Mouse (Mus musculus): ENCODE measurements around the gene Nup98. TPM values are rescaled to one million over a fixed set of nuclear protein-coding genes. Genes with fewer than 3 reads are reported as not detected.

Gene Nup98
- total RNA-seq, 2 experiments from 2014 or later, result 45.3 to 78.4 TPM

GRCm38 (mm10) chr7:102082816-102083215, 127.2 kb downstream of the Nup98 start, which contains the start of gene Trpc2:
Trpc2 (plus strand) TSS chr7:102083116.
- ATAC-seq (replicated peaks; ENCODE audit: poor library complexity, severe bottlenecking), result no peak

GRCm38 (mm10) chr7:102081784-102082183, 128.2 kb downstream of the Nup98 start:
- no peak for ATAC-seq (replicated peaks; ENCODE audit: poor library complexity, severe bottlenecking)

- no peak for ATAC-seq (replicated peaks; ENCODE audit: poor library complexity, severe bottlenecking)
Measured at GRCm38 (mm10) chr7:102080311-102080710, 129.7 kb downstream of the Nup98 start.

DNA sequence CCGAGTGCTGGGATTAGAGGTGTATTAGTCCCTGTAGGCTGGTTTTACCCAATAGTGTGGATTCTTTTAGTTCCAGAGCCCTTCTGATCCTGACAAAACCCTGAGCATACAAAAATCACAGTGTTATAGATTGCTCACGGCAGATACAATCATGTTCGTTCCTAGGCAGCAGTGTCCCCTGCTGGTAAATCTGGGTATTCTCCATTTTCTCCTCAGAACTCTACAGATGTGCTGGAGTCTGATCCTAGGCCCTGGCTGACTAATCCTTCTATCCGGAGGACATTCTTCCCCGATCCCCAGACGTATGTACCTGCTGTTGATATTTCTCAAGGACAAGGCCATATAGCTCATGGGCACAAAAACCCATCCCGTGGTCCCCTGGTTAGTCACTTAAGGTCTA, 131.5 kb downstream of the Nup98 start:
- ATAC-seq (replicated peaks; ENCODE audit: poor library complexity, severe bottlenecking), result peak; percentile 33; the same call in 1 of the 2 replicates

- peak; percentile 50; the same call in 1 of the 2 replicates for ATAC-seq (replicated peaks; ENCODE audit: poor library complexity, severe bottlenecking)
Measured at GRCm38 (mm10) chr7:102076714-102077296, 133.2 kb downstream of the Nup98 start.

Other genes with a start within 250 kb of the Nup98 start
- 5.8 and 12.6 TPM in 2 replicates for gene Il18bp, start 191.5 kb downstream of the Nup98 start, total RNA-seq (2014; fragmentation: Nextera tagmentation)
- 1.1 and 3.7 TPM in 2 replicates for gene Il18bp, start 191.5 kb downstream of the Nup98 start, total RNA-seq (2017)
- 11.2 and 13.2 TPM in 2 replicates for gene Rnf121, start 144.7 kb downstream of the Nup98 start, total RNA-seq (2014; fragmentation: Nextera tagmentation)
- 12.0 and 13.1 TPM in 2 replicates for gene Rnf121, start 144.7 kb downstream of the Nup98 start, total RNA-seq (2017)
- gene Xndc1, start 144.7 kb downstream of the Nup98 start, total RNA-seq (2014; fragmentation: Nextera tagmentation), result 56.6 and 64.4 TPM in 2 replicates
- gene Xndc1, start 144.7 kb downstream of the Nup98 start, total RNA-seq (2017), result 17.0 and 23.2 TPM in 2 replicates
- 1.8 and 3.4 TPM in 2 replicates for gene Xntrpc, start 144.5 kb downstream of the Nup98 start, total RNA-seq (2014; fragmentation: Nextera tagmentation)
- 1.5 and 2.3 TPM in 2 replicates for gene Xntrpc, start 144.5 kb downstream of the Nup98 start, total RNA-seq (2017)
- gene Trpc2, start 127.1 kb downstream of the Nup98 start, total RNA-seq (2014; fragmentation: Nextera tagmentation), result not detected in 2 replicates
- not detected in 2 replicates for gene Trpc2, start 127.1 kb downstream of the Nup98 start, total RNA-seq (2017)
- gene Art1, start 108.4 kb downstream of the Nup98 start, total RNA-seq (2014; fragmentation: Nextera tagmentation), result not detected in 2 replicates
- gene Art1, start 108.4 kb downstream of the Nup98 start, total RNA-seq (2017), result 0.67 TPM in 1 of 2 replicates, not detected in the other
- gene Art5, start 100.7 kb downstream of the Nup98 start, total RNA-seq (2014; fragmentation: Nextera tagmentation), result 1.9 TPM in 1 of 2 replicates, not detected in the other
- not detected in 2 replicates for gene Art5, start 100.7 kb downstream of the Nup98 start, total RNA-seq (2017)
- gene Chrna10, start 93.3 kb downstream of the Nup98 start, total RNA-seq (2014; fragmentation: Nextera tagmentation), result not detected in 2 replicates
- gene Chrna10, start 93.3 kb downstream of the Nup98 start, total RNA-seq (2017), result not detected in 2 replicates
- gene Pgap2, start within 50 bp of the Nup98 start, total RNA-seq (2014; fragmentation: Nextera tagmentation), result 62.0 and 85.6 TPM in 2 replicates
- gene Pgap2, start within 50 bp of the Nup98 start, total RNA-seq (2017), result 47.1 and 48.4 TPM in 2 replicates
- 277 and 290 TPM in 2 replicates for gene Rhog, start 45.9 kb upstream of the Nup98 start, total RNA-seq (2014; fragmentation: Nextera tagmentation)
- 52.9 and 57.3 TPM in 2 replicates for gene Rhog, start 45.9 kb upstream of the Nup98 start, total RNA-seq (2017)
- gene Stim1, start 57.6 kb upstream of the Nup98 start, total RNA-seq (2014; fragmentation: Nextera tagmentation), result 30.5 and 48.2 TPM in 2 replicates
- 22.9 and 28.3 TPM in 2 replicates for gene Stim1, start 57.6 kb upstream of the Nup98 start, total RNA-seq (2017)
- gene Rrm1, start 231.5 kb upstream of the Nup98 start, total RNA-seq (2014; fragmentation: Nextera tagmentation), result 171 and 252 TPM in 2 replicates
- 642 and 757 TPM in 2 replicates for gene Rrm1, start 231.5 kb upstream of the Nup98 start, total RNA-seq (2017)